Mouse (Mus musculus) left cerebral cortex, adult 8-10 months (tissue): ENCODE measurements around the gene Ptger1. TPM values are rescaled to one million over a fixed set of nuclear protein-coding genes. Genes with fewer than 3 reads are reported as not detected.

Experiments used
- DNase-seq, 2 experiments: peaks; one replicate each; pipeline ENCODE4 v3.0.0; 2022; ENCODE audit warnings: low spot score in 2 of 2
- total RNA-seq, 4 experiments: library from RNA; stranded (reverse); gene quantifications; 2 replicates each; pipeline ENCODE4 v1.2.4; 2022

Ptger1 gene
- total RNA-seq, 4 experiments from 2014 or later: 0.83 to 1.5 (median 1.3) TPM

DNA sequence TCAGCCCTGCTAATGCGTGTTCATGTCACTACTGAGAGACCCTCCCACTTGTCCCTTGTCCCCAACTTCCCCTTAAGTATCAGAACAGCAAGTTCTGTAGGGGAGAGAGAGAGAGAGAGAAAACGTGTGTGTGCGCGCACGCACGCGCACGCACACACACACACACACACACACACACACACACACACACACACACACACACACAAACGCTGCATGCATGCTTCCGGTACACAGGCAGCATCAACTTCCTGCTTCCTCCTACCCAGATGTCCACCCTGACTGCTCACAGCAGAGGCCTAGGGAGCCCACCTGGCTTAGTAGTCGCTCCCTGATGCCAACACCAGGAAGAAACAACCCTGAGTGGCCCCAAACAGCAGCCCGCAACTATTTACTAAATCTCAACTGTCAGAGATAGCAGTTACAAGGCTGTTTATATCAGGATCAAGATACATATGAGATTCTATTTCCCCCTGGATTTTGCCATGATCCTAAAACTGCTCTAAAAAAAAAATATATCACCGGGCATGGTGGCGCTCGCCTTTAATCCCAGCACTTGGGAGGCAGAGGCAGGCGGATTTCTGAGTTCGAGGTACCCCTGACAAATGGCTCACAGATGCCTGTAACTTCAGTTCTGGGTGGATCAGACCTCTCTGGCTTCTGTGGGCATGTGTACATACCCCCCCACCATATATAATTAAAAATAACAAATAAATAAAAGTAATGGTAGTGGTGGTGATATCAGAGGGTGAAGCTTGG, 29.1 kb downstream of the Ptger1 start:
- DNase-seq: no peak

DNA sequence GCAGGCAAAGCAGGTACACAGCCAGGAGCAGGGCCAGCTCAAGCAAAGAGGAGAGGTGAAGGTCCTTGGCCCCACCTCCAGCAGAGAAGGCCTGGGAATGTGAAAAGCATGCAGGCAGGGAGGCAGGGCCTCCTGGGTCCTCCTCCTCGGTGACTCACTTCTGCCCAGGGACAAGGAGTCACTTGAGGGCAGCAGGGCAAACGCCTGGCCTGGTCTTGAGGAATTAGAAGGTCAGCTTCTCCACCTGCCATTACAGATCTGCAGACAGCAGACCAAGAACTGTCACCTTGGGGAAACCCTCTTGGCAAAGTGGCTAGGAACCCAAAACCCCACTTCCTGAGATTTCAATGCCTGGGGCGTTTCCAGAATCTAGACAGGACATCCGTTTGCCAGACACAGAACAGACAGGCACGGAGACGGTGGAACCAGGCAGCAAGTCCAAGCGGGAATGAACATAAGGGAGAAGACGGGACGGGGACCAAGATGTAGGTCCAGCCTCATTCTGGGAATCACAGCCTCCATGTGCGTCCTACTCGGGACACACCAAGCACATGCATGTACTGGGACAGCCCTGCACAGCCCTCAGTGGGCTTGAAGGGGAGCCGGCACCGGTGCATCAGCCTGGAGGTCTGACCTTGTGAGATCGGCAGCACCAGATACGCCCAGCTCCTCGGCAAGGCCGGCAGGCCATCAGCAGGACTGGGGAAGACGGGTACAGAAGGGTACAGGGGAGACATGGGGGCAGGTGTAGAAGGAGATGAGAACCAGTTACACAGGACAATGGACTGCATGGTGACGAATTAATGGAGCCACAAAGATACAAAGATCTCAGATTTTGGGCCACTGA, 31.1 kb downstream of the Ptger1 start:
- no peak for DNase-seq

DNA sequence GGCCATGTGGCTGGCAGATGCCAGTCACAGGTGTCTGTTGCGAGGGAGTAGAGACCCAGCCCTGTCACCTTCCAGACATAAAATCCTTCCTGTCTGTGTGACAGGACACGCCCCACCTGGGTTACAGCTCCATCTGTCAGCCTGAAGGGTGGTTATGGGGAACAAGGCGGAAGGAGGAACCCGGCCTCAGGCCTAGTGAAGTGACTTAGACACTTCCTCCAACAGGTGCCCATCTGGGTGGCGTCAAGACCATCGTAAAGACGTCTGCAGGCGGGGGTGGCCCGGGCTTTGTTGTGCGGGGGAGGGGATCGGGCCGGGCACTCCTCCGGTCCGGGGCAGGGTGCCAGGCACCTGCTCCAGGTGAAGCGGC, 31.8 kb downstream of the Ptger1 start:
- peak in 1 of 2 experiments; percentile 47 for DNase-seq

DNA sequence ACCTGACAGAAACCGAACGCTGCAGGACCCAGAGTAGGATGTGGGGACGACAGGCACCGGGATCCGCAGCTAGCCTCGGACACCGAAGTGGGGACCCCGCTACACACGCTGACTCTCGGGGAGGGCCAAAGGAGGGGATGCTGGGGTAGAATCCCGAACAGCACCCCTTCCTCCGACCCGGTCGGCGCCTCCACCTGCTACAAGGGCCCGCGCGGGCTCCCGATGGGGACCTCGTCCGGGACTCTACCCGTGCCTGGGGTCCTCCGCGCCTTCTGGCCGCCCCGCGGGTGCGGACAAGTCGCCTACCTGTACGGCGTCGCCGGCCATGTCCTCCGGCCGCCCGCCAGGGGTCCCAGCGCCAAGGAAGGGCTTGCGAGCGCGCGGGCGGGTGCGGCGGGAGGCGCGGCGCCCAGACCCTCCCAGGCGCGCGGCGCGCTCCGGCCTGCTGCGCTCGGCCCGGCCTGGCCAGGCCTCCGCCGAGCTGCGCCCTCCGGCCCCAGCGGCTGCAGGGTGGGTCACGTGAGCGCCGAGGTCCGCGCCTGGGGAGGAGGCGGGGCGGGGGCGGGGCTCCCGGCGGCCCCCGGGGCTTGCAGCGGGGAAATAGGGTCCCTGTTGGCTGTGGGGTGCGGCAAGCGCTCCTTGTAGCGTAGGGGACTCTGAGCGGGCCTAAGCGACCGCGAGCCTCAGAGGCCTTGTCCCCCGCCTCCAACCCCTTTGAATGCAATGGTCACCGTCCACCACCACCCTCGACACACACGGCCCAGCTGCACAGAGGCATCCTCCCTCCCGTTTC, 32.4 kb downstream of the Ptger1 start, which contains the start of gene Pkn1:
Gene Pkn1, minus strand, starts transcription at position 519 of the 793 bp plus-strand sequence.
- DNase-seq: peak in 1 of 2 experiments; percentile 39

DNA sequence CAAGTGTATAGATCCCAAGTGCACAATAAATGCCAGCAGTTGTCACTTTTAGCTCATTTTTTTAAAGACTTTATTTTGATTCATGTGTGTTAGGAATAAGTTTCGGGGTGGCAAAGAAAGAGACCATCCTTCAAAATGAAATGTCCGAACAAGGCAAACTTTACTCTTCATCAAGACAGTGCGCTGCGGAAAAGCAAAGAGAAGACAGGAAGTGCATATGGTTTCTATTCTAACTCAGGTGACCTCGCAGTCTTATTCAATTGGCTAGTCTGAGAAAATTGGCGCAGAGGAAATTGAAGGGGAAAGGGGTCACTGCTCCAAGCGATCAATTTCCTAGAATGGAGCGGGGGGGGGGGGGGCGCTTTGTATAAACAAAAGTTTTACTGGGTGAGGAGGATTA, 33.1 kb downstream of the Ptger1 start:
- no peak for DNase-seq

DNA sequence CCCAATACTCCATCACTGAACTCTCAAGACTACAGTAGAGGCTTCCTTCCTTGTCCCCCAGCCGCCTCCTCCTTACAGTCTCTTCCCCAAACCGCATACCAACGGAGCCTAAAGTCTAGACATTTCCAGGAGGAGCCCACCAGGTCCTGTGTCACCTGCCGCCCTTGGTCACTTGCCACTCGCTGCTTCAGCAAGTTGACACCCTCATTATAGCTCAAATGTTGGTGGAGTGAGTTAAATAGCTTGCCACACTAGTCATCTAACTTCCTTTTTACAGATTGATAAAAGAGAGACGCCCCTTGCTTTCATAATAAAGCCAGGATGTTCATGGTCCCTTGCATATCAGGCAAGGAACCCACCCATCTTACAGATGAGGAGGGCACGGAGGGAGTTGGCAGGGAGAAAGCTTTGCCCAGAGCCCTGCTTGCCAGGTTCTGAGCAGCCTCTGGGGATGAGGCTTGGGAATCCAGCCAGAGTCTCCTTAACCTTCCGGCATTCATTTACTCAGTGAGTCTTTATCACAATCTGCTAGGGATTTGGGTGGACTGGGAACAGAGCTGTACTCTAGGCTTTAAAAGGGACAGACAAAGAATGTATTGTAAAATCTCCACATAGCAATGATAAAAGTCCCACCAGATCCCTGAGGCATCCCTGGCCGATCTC, 34.1 kb downstream of the Ptger1 start:
- no peak for DNase-seq

DNA sequence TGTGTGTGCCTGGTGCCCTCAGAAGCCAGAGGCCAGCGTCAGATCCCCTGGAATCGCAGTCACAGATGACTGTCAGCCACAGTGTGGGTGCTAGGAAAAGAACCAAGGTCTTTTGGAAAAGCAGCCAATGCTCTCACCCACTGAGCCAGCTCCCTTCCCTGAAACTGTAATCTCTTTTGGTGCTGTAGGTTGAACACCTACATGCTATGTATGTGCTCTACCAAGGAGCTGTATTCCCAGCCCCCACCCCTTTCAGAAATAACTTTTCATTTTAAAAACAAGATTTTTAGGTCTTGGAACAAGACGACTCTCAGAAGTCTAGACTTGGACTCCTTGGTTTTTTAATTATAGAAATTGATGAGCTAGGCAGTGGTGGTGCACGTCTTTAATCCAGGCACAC, 36.9 kb downstream of the Ptger1 start:
- DNase-seq: no peak

DNA sequence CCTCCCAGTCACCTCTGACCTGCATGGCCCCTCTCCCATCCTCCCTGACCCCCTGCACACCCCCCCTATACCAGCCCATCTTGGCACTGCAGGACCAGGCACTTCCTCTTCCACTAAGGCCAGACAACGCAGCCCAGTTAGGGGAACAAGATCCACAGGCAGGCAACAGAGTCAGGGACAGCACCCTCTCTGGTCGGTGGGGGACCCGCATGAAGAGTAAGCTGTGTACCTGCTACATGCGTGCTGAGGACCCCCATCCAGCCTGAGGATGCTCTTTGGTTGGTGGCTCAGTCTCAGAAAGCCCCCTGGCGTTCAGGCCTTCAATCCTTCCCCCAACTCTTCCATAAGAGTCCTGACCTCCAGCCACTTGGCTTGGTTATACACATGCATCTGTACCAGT, 39.9 kb downstream of the Ptger1 start:
- no peak for DNase-seq

DNA sequence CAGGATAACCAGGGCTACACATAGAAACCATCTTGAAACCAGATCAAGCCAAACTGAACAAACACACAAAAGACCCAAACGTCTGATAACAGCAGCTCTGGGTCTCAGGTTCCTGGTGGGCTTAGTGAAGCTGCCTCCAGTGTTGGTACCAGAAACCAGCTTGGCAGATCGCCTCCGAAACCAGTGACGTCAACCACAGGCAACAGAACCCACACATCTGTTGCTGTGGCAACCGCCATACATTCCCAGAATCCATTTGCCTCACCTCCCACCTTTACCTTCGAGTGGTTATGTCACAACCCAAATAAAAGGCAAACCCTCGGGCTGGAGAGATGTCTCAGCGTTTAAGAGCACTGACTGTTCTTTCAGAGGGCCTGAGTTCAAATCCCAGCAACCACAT, 41.1 kb downstream of the Ptger1 start:
- DNase-seq: peak in 1 of 2 experiments; percentile 64

DNA sequence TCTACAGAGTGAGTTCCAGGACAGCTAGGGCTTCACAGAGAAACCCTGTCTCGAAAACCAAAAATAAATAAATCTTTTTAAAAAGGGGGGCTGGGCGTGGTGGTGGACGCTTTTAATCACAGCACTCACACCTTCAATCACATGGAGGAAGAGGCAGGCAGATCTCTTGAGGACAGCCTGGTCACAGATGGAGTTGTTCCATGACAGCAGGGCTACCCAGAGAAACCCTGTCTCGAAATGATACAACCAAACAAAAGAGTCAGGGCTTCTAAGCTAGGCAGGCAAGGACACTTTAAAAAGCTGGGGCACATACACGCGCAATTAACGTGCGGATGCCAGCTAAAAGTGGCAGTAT, 48.2 kb downstream of the Ptger1 start:
- DNase-seq: no peak

DNA sequence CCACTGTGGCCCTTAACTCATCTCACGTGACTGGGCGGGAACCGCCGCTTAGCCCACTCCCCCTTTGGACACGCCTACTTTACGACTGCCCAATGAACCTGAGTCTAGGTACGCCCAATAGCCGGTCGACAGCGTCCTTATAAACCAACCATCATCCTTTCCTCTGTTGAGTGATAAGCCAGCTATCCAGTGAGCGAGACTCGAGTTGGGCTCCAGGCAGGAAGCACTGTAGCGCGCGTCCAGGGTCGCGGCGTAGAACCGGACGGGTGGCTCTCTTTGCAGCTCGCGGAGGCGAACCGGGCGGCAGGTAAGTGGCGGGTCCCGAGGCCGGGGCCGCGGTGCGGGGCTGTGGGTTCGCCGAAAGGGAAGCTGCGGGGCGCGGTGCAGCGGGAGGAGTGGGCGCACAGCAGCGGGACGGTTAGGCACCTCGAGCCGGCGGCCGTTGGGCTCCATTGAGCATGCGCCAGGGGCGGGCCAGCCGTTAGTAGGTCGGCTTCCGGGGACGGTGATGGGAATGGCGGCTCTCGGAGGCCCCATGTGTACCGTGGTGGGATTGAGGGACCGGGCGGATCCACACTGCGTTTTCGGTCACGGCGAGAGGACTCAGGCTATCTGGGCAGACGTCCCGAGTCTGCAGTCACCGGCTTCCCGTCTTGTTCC, 48.7 kb downstream of the Ptger1 start, which contains the start of gene Ddx39:
Gene Ddx39, plus strand, starts transcription at position 147 of the 660 bp plus-strand sequence.
- DNase-seq: peak; percentile 93 to 99

DNA sequence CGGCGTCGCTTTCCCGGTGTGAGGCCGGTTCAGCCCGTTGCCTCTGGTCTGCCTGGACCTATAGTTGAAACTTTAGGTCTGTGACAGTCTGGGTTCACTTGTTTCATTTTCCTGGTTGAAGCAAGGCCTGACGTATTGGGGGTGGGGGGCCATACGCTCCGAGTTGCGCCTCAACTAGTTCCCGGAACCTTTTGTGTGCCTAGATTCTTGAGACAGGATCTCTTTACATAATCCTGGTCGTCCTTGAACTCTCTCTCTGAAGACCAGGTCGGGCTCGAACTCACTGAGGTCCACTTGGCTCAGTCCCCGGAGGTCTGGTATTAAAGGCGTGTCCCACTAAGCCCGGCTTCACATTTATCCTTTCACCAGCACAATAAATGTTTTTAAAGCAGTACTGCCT, 49.3 kb downstream of the Ptger1 start:
- no peak for DNase-seq

DNA sequence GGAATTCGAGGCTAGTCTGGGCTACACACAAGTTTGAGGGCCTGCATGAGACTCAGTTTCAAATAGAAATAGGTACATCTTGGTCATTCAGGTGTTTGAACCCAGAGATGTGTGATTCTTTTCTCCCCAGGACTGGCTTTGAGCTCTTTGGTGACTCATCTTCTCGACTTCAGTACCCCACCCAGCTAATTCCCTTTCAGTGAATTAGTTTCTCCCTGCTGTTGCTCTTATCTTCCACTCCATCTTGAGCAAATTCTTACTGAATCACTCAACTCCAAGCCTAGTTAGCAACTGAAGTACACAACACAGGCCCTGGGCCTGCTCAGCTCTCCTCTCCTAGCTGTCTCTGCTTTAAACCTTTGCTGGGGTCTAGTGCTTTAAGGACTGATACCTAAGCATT, 50.1 kb downstream of the Ptger1 start:
- no peak for DNase-seq

DNA sequence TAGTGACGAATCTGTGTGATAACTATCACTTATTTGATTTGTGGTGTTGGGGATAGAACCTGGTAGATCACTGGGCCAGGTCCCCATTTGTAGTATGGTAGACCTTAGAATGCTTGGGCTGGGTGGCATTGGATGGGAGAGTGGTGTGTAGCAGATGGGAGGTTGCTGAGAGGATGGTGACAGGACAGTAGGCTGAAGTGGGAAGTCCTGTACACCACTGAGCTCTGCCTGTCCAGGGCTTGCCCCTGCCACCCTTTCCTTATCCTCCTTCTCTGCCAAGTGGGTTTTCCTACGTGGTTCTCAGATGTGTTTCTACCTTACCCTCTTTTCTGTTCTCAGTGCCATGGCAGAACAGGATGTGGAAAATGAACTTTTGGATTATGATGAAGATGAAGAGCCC, 52.6 kb downstream of the Ptger1 start:
- DNase-seq: no peak

DNA sequence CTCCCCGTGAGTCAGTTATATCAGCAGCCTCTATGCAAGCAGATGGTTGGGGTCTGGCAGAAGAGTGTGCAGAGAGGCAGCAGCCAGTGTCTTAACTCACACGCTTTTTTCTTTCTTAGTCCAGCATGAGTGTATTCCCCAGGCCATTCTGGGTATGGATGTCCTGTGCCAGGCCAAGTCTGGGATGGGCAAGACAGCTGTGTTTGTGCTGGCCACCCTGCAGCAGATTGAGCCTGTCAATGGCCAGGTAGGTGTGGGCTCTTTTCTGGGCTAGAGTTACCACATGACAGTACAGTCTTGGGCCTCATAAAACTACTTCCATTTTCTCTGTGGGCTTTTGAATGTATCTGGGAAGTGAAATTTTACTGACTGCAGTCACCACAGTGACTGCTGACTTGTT, 53.2 kb downstream of the Ptger1 start:
- no peak for DNase-seq

DNA sequence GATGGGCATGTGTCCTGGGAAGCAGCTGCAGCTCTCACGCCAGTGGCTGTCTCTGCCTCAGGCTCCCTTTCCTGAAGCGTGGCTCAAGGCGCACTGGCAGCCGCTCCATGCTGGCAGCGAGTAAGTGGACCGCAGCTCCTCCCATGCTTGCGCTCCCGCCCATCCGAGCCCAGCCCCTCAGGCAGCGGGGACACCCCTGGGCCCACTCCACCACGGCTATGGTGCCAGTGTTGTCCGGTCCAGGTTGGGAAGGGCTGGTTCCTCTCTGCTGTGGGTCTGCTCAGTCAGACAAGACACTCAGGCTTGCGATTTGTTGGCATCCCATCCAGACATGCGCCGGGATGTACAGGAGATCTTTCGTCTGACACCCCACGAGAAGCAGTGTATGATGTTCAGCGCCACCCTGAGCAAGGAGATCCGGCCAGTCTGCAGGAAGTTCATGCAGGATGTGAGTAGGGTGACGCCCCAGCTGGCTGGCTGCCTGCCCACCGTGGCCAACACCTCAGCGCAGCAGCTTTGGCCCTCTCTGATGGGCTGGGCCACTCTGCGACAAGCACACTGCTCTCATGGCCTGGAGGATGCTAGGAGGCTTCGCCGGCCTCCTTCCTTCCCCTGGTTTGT, 55.0 kb downstream of the Ptger1 start:
- no peak for DNase-seq
